ENCODE assay signal across 37 mouse cellular contexts in the genomic region with DNA sequence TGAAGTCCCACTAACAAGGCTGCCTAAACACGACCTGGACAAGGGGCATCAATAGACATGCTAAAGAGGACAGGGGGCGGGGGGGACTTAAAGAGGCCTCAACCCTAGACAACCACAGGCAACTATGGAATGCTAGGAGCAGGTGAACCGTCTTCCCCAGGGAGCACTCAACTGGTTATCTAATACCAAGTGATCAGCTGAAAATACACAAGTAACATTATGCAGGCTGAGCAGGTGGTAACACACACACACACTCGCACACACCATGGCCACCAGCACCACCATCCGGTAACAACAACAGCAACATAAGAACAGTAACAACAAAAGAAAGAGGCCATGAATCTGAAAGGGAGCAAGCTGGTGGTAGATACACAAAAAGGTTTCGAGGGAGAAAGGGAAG. TPM values are rescaled to one million over a fixed set of nuclear protein-coding genes. Genes with fewer than 3 reads are reported as not detected.
"Had no signal": no experiment of that assay in that cellular context is flagged by ENCODE, and none has a peak within 500 bp of the region (broad histone marks: within the 10 kb centered on the region; RNA-seq: fewer than 3 reads in every experiment).

No protein-coding gene starts in this region.

- H3K36me3 ChIP-seq: heart, embryonic 10.5 days; heart, embryonic 15.5 days; hindbrain, embryonic 10.5 days; hindbrain, embryonic 12.5 days; intestine, embryonic 15.5 days; limb, embryonic 10.5 days had no signal

- H3K27ac ChIP-seq: heart, embryonic 10.5 days; heart, embryonic 15.5 days; hindbrain, embryonic 10.5 days; hindbrain, embryonic 12.5 days; hindbrain, embryonic 14.5 days; intestine, embryonic 15.5 days; limb, embryonic 10.5 days; limb, embryonic 12.5 days had no signal

- H3K9ac ChIP-seq: forebrain, postnatal 0 days; heart, embryonic 13.5 days; heart, embryonic 15.5 days; hindbrain, embryonic 12.5 days; hindbrain, embryonic 14.5 days; intestine, embryonic 15.5 days; limb, embryonic 12.5 days had no signal

- H3K4me3 ChIP-seq: heart, embryonic 10.5 days; heart, embryonic 13.5 days; heart, embryonic 15.5 days; hindbrain, embryonic 10.5 days; hindbrain, embryonic 12.5 days; intestine, embryonic 15.5 days; layer of hippocampus, adult 2 months; left cerebral cortex, adult 2 months; limb, embryonic 10.5 days; limb, embryonic 12.5 days had no signal

- DNase-seq: forebrain, postnatal 0 days; gastrocnemius, postnatal 14 days; gastrocnemius, postnatal 36 days; heart, postnatal 14 days; heart, postnatal 36 days; kidney, adult 18-20 months; kidney, adult 8-10 months; kidney, postnatal 10 days; kidney, postnatal 25 days; kidney, postnatal 4 days; liver had no signal

- H3K4me2 ChIP-seq: heart, embryonic 15.5 days; hindbrain, embryonic 12.5 days; hindbrain, embryonic 14.5 days; intestine, embryonic 15.5 days; limb, embryonic 12.5 days had no signal

- H3K9me3 ChIP-seq: heart, embryonic 10.5 days; heart, embryonic 13.5 days; heart, embryonic 15.5 days; hindbrain, embryonic 10.5 days; hindbrain, embryonic 12.5 days; intestine, embryonic 15.5 days; limb, embryonic 10.5 days; limb, embryonic 12.5 days had no signal

- H3K27me3 ChIP-seq: heart, embryonic 13.5 days; heart, embryonic 15.5 days; intestine, embryonic 15.5 days; limb, embryonic 12.5 days had no signal

- ATAC-seq: forebrain, postnatal 0 days; hindbrain, embryonic 16.5 days; inflammation-experienced regulatory T-cells, adult 6 months; intestine, embryonic 15.5 days; intestine, postnatal 0 days had no signal

RNA-seq across cellular contexts. Expression of a gene that starts 29.5 kb away (rescaled TPM):
- total RNA-seq: forebrain, postnatal 0 days; gastrocnemius, adult 18-20 months; gastrocnemius, adult 8-10 months; gastrocnemius, postnatal 14 days; gastrocnemius, postnatal 36 days; granulocyte monocyte progenitor cell, adult 5-6 weeks; heart, adult 8-10 months; heart, postnatal 14 days; heart, postnatal 36 days; layer of hippocampus, adult 2 months; layer of hippocampus, postnatal 10 days; layer of hippocampus, postnatal 25 days; left cerebral cortex, adult 2 months; left cerebral cortex, postnatal 14 days; left cerebral cortex, postnatal 36 days had no signal
- polyA plus RNA-seq: forebrain, postnatal 0 days; heart, embryonic 10.5 days; heart, embryonic 13.5 days; heart, embryonic 15.5 days; heart, postnatal 0 days; hindbrain, embryonic 10.5 days; hindbrain, embryonic 12.5 days; hindbrain, embryonic 14.5 days; hindbrain, embryonic 16.5 days; inflammation-experienced regulatory T-cells, adult 6 months; intestine, embryonic 15.5 days; intestine, postnatal 0 days; kidney, embryonic 14.5 days; kidney, embryonic 16.5 days; limb, embryonic 10.5 days; limb, embryonic 12.5 days; limb, embryonic 14.5 days had no signal
